Mouse (Mus musculus) mesoderm, embryonic 11.5 days (tissue): ENCODE data around the gene Zfp609.
"Not testable (repeated sequence)": the region's sequence is repeated elsewhere in the genome, so short reads cannot be mapped to it uniquely, and the experiment has no call there.

Experiments
- DNase-seq: peaks from one replicate; pipeline ENCODE4 v3.0.0-alpha.2; 2012; ENCODE audit warnings: low read depth, low spot score

Gene Zfp609

GRCm38 (mm10) chr9:65724471-65725290 is 102.7 kb downstream of the Zfp609 start:
- no peak for DNase-seq

GRCm38 (mm10) chr9:65721161-65721566 is 106.2 kb downstream of the Zfp609 start:
- peak; percentile 64 for DNase-seq

- DNase-seq: no peak
These were observed 109.2 kb downstream of the Zfp609 start for GRCm38 (mm10) chr9:65718195-65718594.

- no peak for DNase-seq
These were observed 123.3 kb downstream of the Zfp609 start for GRCm38 (mm10) chr9:65703926-65704595.

GRCm38 (mm10) chr9:65703241-65703640 is 124.1 kb downstream of the Zfp609 start:
- no peak for DNase-seq

- no peak for DNase-seq
These were observed 125.1 kb downstream of the Zfp609 start for GRCm38 (mm10) chr9:65702286-65702685.

GRCm38 (mm10) chr9:65700504-65700903 is 126.9 kb downstream of the Zfp609 start:
- no peak for DNase-seq

- DNase-seq: no peak
These were observed 129.4 kb downstream of the Zfp609 start for GRCm38 (mm10) chr9:65697992-65698391.

- DNase-seq: no peak
These were observed 130.0 kb downstream of the Zfp609 start for GRCm38 (mm10) chr9:65697356-65697755.

GRCm38 (mm10) chr9:65696337-65696736 is 131.0 kb downstream of the Zfp609 start:
- DNase-seq: no peak

- DNase-seq: no peak
These were observed 131.7 kb downstream of the Zfp609 start for GRCm38 (mm10) chr9:65695646-65696045.

GRCm38 (mm10) chr9:65692959-65693603 is 134.3 kb downstream of the Zfp609 start:
- no peak for DNase-seq

- no peak for DNase-seq
These were observed 134.9 kb downstream of the Zfp609 start for GRCm38 (mm10) chr9:65692466-65692865.

- DNase-seq: not testable (repeated sequence)
These were observed 137.5 kb downstream of the Zfp609 start for GRCm38 (mm10) chr9:65689869-65690268.

GRCm38 (mm10) chr9:65684704-65685103 is 142.7 kb downstream of the Zfp609 start:
- no peak for DNase-seq

GRCm38 (mm10) chr9:65682994-65683393 is 144.4 kb downstream of the Zfp609 start:
- DNase-seq: no peak

- DNase-seq: no peak
These were observed 145.2 kb downstream of the Zfp609 start for GRCm38 (mm10) chr9:65682183-65682582.

- no peak for DNase-seq
These were observed 145.8 kb downstream of the Zfp609 start for GRCm38 (mm10) chr9:65681634-65681940.

GRCm38 (mm10) chr9:65680938-65681633 is 146.3 kb downstream of the Zfp609 start:
- no peak for DNase-seq

- peak; percentile 47 for DNase-seq
These were observed 148.1 kb downstream of the Zfp609 start for GRCm38 (mm10) chr9:65679181-65679761.

- no peak for DNase-seq
These were observed 150.3 kb downstream of the Zfp609 start for GRCm38 (mm10) chr9:65677119-65677462.
